Mouse (Mus musculus) kidney, adult 2 months (tissue): ENCODE data around the gene Rrad.

ENCODE experiments used
- CTCF ChIP-seq: fragments of 200-500 bp; conservative IDR thresholded peaks from 2 replicates; pipeline ENCODE4 v1.5.1; 2011; ENCODE audit warnings: low read depth, mild to moderate bottlenecking, control low read depth, low read length, moderate library complexity, mixed read lengths; ENCODE audit not compliant: insufficient read depth, insufficient read length
- POLR2A ChIP-seq: fragments of 200-500 bp; IDR thresholded peaks from one replicate; pipeline ENCODE4 v1.6.1; 2011; ENCODE audit warnings: low read depth, low read length, control low read depth

GRCm38 (mm10) chr8:104602468-104603244, 28.5 kb downstream of the Rrad start:
- TF ChIP-seq POLR2A (no peak), CTCF (peak; percentile 99)
